Mouse (Mus musculus): ENCODE results near the gene Gm5168. TPM values are rescaled to one million over a fixed set of nuclear protein-coding genes. Genes with fewer than 3 reads are reported as not detected.

Gene Gm5168
- polyA plus RNA-seq (2015; fragmentation: Nextera tagmentation; extraction: Ambion mirVana), result not detected in 2 replicates

DNA sequence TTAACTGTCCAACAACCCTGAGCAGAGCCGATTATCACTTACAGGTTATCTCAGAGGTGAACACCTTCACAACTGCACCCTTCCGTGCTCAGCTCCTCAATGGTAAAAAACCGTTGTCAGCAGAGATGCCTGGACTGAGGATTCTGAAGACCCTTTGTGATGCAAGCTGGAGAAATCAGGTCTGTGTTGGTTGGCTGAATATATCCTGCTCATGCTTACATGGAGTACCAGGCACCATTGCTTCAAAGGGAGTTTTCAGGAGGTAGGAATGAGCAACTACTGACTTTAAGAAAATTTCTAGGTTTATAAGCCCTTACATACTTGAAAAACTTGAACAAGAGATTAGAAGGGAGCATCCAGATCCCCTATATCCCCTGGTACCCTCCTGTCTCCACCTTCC lies at the start of gene Gm5168:
Gene Gm5168, minus strand, starts transcription at position 101 of the 400 bp plus-strand sequence.

Other genes starting within 250 kb of the Gm5168 start
- gene Gm2012, start 180.3 kb upstream of the Gm5168 start, polyA plus RNA-seq (2015; fragmentation: Nextera tagmentation; extraction: Ambion mirVana), result not detected in 2 replicates

Data from spleen, postnatal 0 days (tissue).